Mouse (Mus musculus) left cerebral cortex, postnatal 36 days (tissue): ENCODE data around the gene Usp19. TPM values are rescaled to one million over a fixed set of nuclear protein-coding genes. Genes with fewer than 3 reads are reported as not detected.

Experiments
- DNase-seq, 2 experiments: peaks; one replicate each; pipeline ENCODE4 v3.0.0; 2021 to 2022; ENCODE audit warnings: low spot score in 2 of 2, mixed read lengths in 1 of 2
- intact Hi-C: fragments of 180-260 bp; cut with DNase I; formaldehyde crosslinking; loops from one replicate; pipeline ENCODE4 v1.15.1; 2025
- total RNA-seq, 2 experiments: library from RNA; stranded (reverse); gene quantifications; 2 replicates each; pipeline ENCODE4 v1.2.3; 2021

Gene Usp19
- 100 to 1,000 TPM; 124 to 154 TPM for total RNA-seq

- DNase-seq, result peak; percentile 96
- intact Hi-C loops, result no loop called here
Observed at GRCm38 (mm10) chr9:108490559-108491285, at the start of gene Usp19. Gene Usp19 (plus strand): TSS chr9:108490602.

- intact Hi-C loops, result loop anchor here (2.0 kb wide), 1 partner anchor 31 kb away; no protein-coding TSS in a partner anchor
- DNase-seq, result peak; percentile 39 to 52
Observed at GRCm38 (mm10) chr9:108441236-108441919, 49.0 kb upstream of the Usp19 start.

- intact Hi-C loops, result no loop called here
- no peak for DNase-seq
Observed at GRCm38 (mm10) chr9:108445125-108445524, 45.3 kb upstream of the Usp19 start.

GRCm38 (mm10) chr9:108449860-108450259 lies 40.5 kb upstream of the Usp19 start:
- intact Hi-C loops, result loop anchor here (5.0 kb wide), 2 partner anchors 48 to 103 kb away; partner anchors contain the start of gene Usp4
- peak in 1 of 2 experiments; percentile 57 for DNase-seq

- intact Hi-C loops, result loop anchor here (5.0 kb wide), 2 partner anchors 48 to 103 kb away; partner anchors contain the start of gene Usp4
- DNase-seq, result peak; percentile 60 to 70
Observed at GRCm38 (mm10) chr9:108450292-108451169, 39.9 kb upstream of the Usp19 start.

GRCm38 (mm10) chr9:108451170-108451493 lies 39.3 kb upstream of the Usp19 start:
- intact Hi-C loops, result loop anchor here (5.0 kb wide), 2 partner anchors 49 to 104 kb away; partner anchors contain the start of gene Usp4
- DNase-seq, result no peak

GRCm38 (mm10) chr9:108451519-108452160 lies 38.8 kb upstream of the Usp19 start:
- intact Hi-C loops, result loop anchor here (5.0 kb wide), 2 partner anchors 49 to 104 kb away; partner anchors contain the start of gene Usp4
- DNase-seq, result no peak

- intact Hi-C loops, result loop anchor here (5.0 kb wide), 2 partner anchors 50 to 105 kb away; partner anchors contain the start of gene Usp4
- DNase-seq, result peak; percentile 83 to 86
Observed at GRCm38 (mm10) chr9:108452291-108452906, 38.0 kb upstream of the Usp19 start.

- DNase-seq, result no peak
- intact Hi-C loops, result loop anchor here (5.0 kb wide), 2 partner anchors 51 to 106 kb away; partner anchors contain the start of gene Usp4
Observed at GRCm38 (mm10) chr9:108452911-108453310, 37.5 kb upstream of the Usp19 start.

GRCm38 (mm10) chr9:108453458-108453857 lies 36.9 kb upstream of the Usp19 start:
- peak in 1 of 2 experiments; percentile 14 for DNase-seq
- intact Hi-C loops, result loop anchor here (5.0 kb wide), 2 partner anchors 51 to 106 kb away; partner anchors contain the start of gene Usp4

- intact Hi-C loops, result loop anchor here (5.0 kb wide), 2 partner anchors 52 to 107 kb away; partner anchors contain the start of gene Usp4
- DNase-seq, result no peak
Observed at GRCm38 (mm10) chr9:108454429-108454828, 36.0 kb upstream of the Usp19 start.

GRCm38 (mm10) chr9:108455747-108456571 lies 34.4 kb upstream of the Usp19 start:
- intact Hi-C loops, result no loop called here
- no peak for DNase-seq

- intact Hi-C loops, result no loop called here
- no peak for DNase-seq
Observed at GRCm38 (mm10) chr9:108456953-108457352, 33.4 kb upstream of the Usp19 start.

GRCm38 (mm10) chr9:108459939-108460318 lies 30.5 kb upstream of the Usp19 start:
- DNase-seq, result no peak
- intact Hi-C loops, result no loop called here

GRCm38 (mm10) chr9:108460319-108461178 lies 29.9 kb upstream of the Usp19 start, which contains the start of gene Ccdc71:
Gene Ccdc71 (plus strand): TSS chr9:108460527.
- intact Hi-C loops, result no loop called here
- peak; percentile 86 to 89 for DNase-seq

- intact Hi-C loops, result no loop called here
- DNase-seq, result no peak
Observed at GRCm38 (mm10) chr9:108461181-108461631, 29.2 kb upstream of the Usp19 start, which contains the start of gene Klhdc8b. Gene Klhdc8b (minus strand): TSS chr9:108461581.

- no peak for DNase-seq
- intact Hi-C loops, result no loop called here
Observed at GRCm38 (mm10) chr9:108461675-108462074, 28.7 kb upstream of the Usp19 start.
